Mouse (Mus musculus) limb, embryonic 13.5 days (tissue): Measurements from ENCODE around the gene Nudt1. TPM values are rescaled to one million over a fixed set of nuclear protein-coding genes. Genes with fewer than 3 reads are reported as not detected.

ENCODE experiments used
- ATAC-seq: fragments of 200-750 bp; cut with Nextera tagmentation; 2 replicates; pipeline ENCODE4 v1.8.0; 2017; ENCODE audit warnings: low read depth, moderate number of reproducible peaks, moderate TSS enrichment; ENCODE audit not compliant: low FRiP score
- H3K27ac ChIP-seq: fragments of 300-500 bp; sonication (generic); 2 replicates; pipeline ENCODE4 v1.5.1; 2015; ENCODE audit warnings: inconsistent platforms, mild to moderate bottlenecking, moderate library complexity
- H3K27me3 ChIP-seq: fragments of 300-500 bp; sonication (generic); 2 replicates; pipeline ENCODE4 v1.6.1; 2015; ENCODE audit warnings: mild to moderate bottlenecking, inconsistent platforms
- H3K36me3 ChIP-seq: fragments of 300-500 bp; sonication (generic); 2 replicates; pipeline ENCODE4 v1.6.1; 2015; ENCODE audit warnings: inconsistent platforms, mild to moderate bottlenecking, moderate library complexity
- H3K4me1 ChIP-seq: fragments of 300-500 bp; sonication (generic); 2 replicates; pipeline ENCODE4 v1.6.1; 2015; ENCODE audit warnings: inconsistent platforms
- H3K4me2 ChIP-seq: fragments of 300-500 bp; sonication (generic); replicated peaks from 2 replicates; pipeline ENCODE4 v1.6.1; 2015; ENCODE audit warnings: inconsistent platforms, mild to moderate bottlenecking, moderate library complexity
- H3K4me3 ChIP-seq: fragments of 300-500 bp; sonication (generic); 2 replicates; pipeline ENCODE4 v1.5.1; 2015; ENCODE audit warnings: moderate library complexity, mild to moderate bottlenecking, inconsistent platforms
- H3K9ac ChIP-seq: fragments of 300-500 bp; sonication (generic); 2 replicates; pipeline ENCODE4 v1.6.1; 2015; ENCODE audit warnings: mild to moderate bottlenecking, inconsistent platforms
- H3K9me3 ChIP-seq: fragments of 300-500 bp; sonication (generic); 2 replicates; pipeline ENCODE4 v1.6.1; 2016; ENCODE audit warnings: inconsistent platforms
- WGBS: fragments of 180-500 bp; shearing (Covaris S2); methylation state at CpG from one replicate; pipeline ENCODE4 v1.1.7; 2015; 5-methylcytosine and 5-hydroxymethylcytosine counted together
- polyA plus RNA-seq: library from polyadenylated mRNA; unstranded; fragments of >200 nt; fragmentation: Nextera tagmentation; extraction: Ambion mirVana; gene quantifications from 2 replicates; pipeline ENCODE4 v1.2.1, GENCODE M21; 2015

Gene Nudt1
- 45.8 and 46.6 TPM in 2 replicates for polyA plus RNA-seq

GRCm38 (mm10) chr5:140321042-140321755 is at the start of gene Nudt1, which contains the start of gene Mad1l1:
TSS of gene Nudt1 (plus strand) at chr5:140321656.
TSS of gene Mad1l1 (minus strand) at chr5:140321552.
- peak within 1 kb of the TSS; percentile 56 for H3K27ac ChIP-seq
- ATAC-seq, result peak; percentile 88
- H3K4me2 ChIP-seq, result peak within 1 kb of the TSS; percentile 76
- H3K4me1 ChIP-seq, result peaks cover 16% of the 10 kb centered on the region
- under 1% methylated on average over 56 of the region's 60 CpGs for WGBS
- peaks cover 15% of the 10 kb centered on the region for H3K36me3 ChIP-seq
- H3K9ac ChIP-seq, result peak within 1 kb of the TSS; percentile 98
- H3K4me3 ChIP-seq, result peak within 1 kb of the TSS; percentile 96
- no peaks in the 10 kb centered on the region; the same call in 1 of the 2 replicates for H3K9me3 ChIP-seq
- no peaks in the 10 kb centered on the region for H3K27me3 ChIP-seq

GRCm38 (mm10) chr5:140276779-140277178 is 44.7 kb upstream of the Nudt1 start:
- H3K4me2 ChIP-seq, result no peak overlapping the region
- no peaks in the 10 kb centered on the region for H3K27me3 ChIP-seq
- no peaks in the 10 kb centered on the region for H3K4me1 ChIP-seq
- H3K9me3 ChIP-seq, result no peaks in the 10 kb centered on the region
- no peak overlapping the region for H3K9ac ChIP-seq
- H3K27ac ChIP-seq, result no peak overlapping the region; the same call in 1 of the 2 replicates
- 79% methylated on average over 6 of the region's 6 CpGs for WGBS
- peaks cover 50% of the 10 kb centered on the region for H3K36me3 ChIP-seq
- H3K4me3 ChIP-seq, result no peak overlapping the region
- ATAC-seq, result no peak

GRCm38 (mm10) chr5:140280205-140280604 is 41.3 kb upstream of the Nudt1 start:
- Histone ChIP-seq H3K4me2 (no peak overlapping the region), H3K36me3 (peaks cover 69% of the 10 kb centered on the region), H3K4me3 (no peak overlapping the region), H3K9me3 (no peaks in the 10 kb centered on the region), H3K9ac (no peak overlapping the region), H3K27me3 (no peaks in the 10 kb centered on the region), H3K27ac (no peak overlapping the region), H3K4me1 (peaks cover 7% of the 10 kb centered on the region; the same call in 1 of the 2 replicates)
- ATAC-seq, result no peak
- 73% methylated on average over 9 of the region's 9 CpGs for WGBS

GRCm38 (mm10) chr5:140282376-140282775 is 39.1 kb upstream of the Nudt1 start:
- H3K9ac ChIP-seq, result no peak overlapping the region
- WGBS, result 66% methylated on average over 8 of the region's 8 CpGs
- H3K36me3 ChIP-seq, result peaks cover 62% of the 10 kb centered on the region
- H3K4me1 ChIP-seq, result peaks cover 9% of the 10 kb centered on the region; the same call in 1 of the 2 replicates
- no peaks in the 10 kb centered on the region for H3K27me3 ChIP-seq
- no peak overlapping the region for H3K4me3 ChIP-seq
- no peak overlapping the region for H3K4me2 ChIP-seq
- no peak for ATAC-seq
- no peak overlapping the region for H3K27ac ChIP-seq
- H3K9me3 ChIP-seq, result no peaks in the 10 kb centered on the region

GRCm38 (mm10) chr5:140282900-140283299 is 38.6 kb upstream of the Nudt1 start:
- ATAC-seq, result no peak
- WGBS, result 93% methylated on average over 3 of the region's 3 CpGs
- Histone ChIP-seq H3K36me3 (peaks cover 56% of the 10 kb centered on the region), H3K4me2 (no peak overlapping the region), H3K27me3 (no peaks in the 10 kb centered on the region), H3K4me1 (peaks cover 10% of the 10 kb centered on the region; the same call in 1 of the 2 replicates), H3K4me3 (no peak overlapping the region), H3K9ac (no peak overlapping the region), H3K9me3 (no peaks in the 10 kb centered on the region), H3K27ac (no peak overlapping the region)

- Histone ChIP-seq H3K4me2 (no peak overlapping the region), H3K36me3 (peaks cover 57% of the 10 kb centered on the region), H3K9me3 (no peaks in the 10 kb centered on the region), H3K4me1 (peaks cover 10% of the 10 kb centered on the region; the same call in 1 of the 2 replicates), H3K27me3 (no peaks in the 10 kb centered on the region), H3K9ac (no peak overlapping the region), H3K27ac (no peak overlapping the region), H3K4me3 (no peak overlapping the region)
- no peak for ATAC-seq
- WGBS, result 93% methylated on average over 2 of the region's 2 CpGs
Observed at GRCm38 (mm10) chr5:140284011-140284410, 37.4 kb upstream of the Nudt1 start.

- Histone ChIP-seq H3K36me3 (peaks cover 57% of the 10 kb centered on the region), H3K27ac (no peak overlapping the region), H3K4me2 (no peak overlapping the region), H3K9me3 (no peaks in the 10 kb centered on the region), H3K27me3 (no peaks in the 10 kb centered on the region), H3K4me3 (no peak overlapping the region), H3K4me1 (peaks cover 10% of the 10 kb centered on the region; the same call in 1 of the 2 replicates), H3K9ac (no peak overlapping the region)
- WGBS, result 84% methylated on average over 2 of the region's 2 CpGs
- no peak for ATAC-seq
Observed at GRCm38 (mm10) chr5:140284761-140285160, 36.7 kb upstream of the Nudt1 start.

- peaks cover 76% of the 10 kb centered on the region for H3K36me3 ChIP-seq
- no peak overlapping the region for H3K4me2 ChIP-seq
- H3K27me3 ChIP-seq, result no peaks in the 10 kb centered on the region
- H3K4me3 ChIP-seq, result no peak overlapping the region
- H3K9me3 ChIP-seq, result no peaks in the 10 kb centered on the region
- ATAC-seq, result no peak
- WGBS, result 79% methylated on average over 3 of the region's 3 CpGs
- no peak overlapping the region for H3K27ac ChIP-seq
- no peak overlapping the region for H3K9ac ChIP-seq
- 0 out of 2 replicates have a peak, but pooled peaks cover 3% of the 10 kb centered on the region for H3K4me1 ChIP-seq
Observed at GRCm38 (mm10) chr5:140288287-140288686, 33.2 kb upstream of the Nudt1 start.

GRCm38 (mm10) chr5:140289161-140289560 is 32.3 kb upstream of the Nudt1 start:
- Histone ChIP-seq H3K36me3 (peaks cover 76% of the 10 kb centered on the region), H3K4me3 (no peak overlapping the region), H3K4me2 (no peak overlapping the region), H3K4me1 (0 out of 2 replicates have a peak, but pooled peaks cover 3% of the 10 kb centered on the region), H3K9ac (no peak overlapping the region), H3K9me3 (no peaks in the 10 kb centered on the region), H3K27me3 (no peaks in the 10 kb centered on the region), H3K27ac (no peak overlapping the region)
- WGBS, result 93% methylated on average over 2 of the region's 2 CpGs
- ATAC-seq, result no peak

- Histone ChIP-seq H3K4me3 (no peak overlapping the region), H3K4me2 (no peak overlapping the region), H3K4me1 (0 out of 2 replicates have a peak, but pooled peaks cover 3% of the 10 kb centered on the region), H3K27me3 (no peaks in the 10 kb centered on the region), H3K36me3 (peaks cover 82% of the 10 kb centered on the region), H3K27ac (no peak overlapping the region), H3K9me3 (no peaks in the 10 kb centered on the region), H3K9ac (no peak overlapping the region)
- 0 out of 2 replicates have a peak, but pooled peaks have one; percentile 26 for ATAC-seq
- 78% methylated on average over 1 of the region's 1 CpGs for WGBS
Observed at GRCm38 (mm10) chr5:140292152-140292551, 29.3 kb upstream of the Nudt1 start.

- Histone ChIP-seq H3K9ac (no peak overlapping the region), H3K4me3 (no peak overlapping the region), H3K36me3 (peaks cover 82% of the 10 kb centered on the region), H3K4me1 (no peaks in the 10 kb centered on the region), H3K27ac (no peak overlapping the region), H3K4me2 (no peak overlapping the region), H3K9me3 (no peaks in the 10 kb centered on the region), H3K27me3 (no peaks in the 10 kb centered on the region)
- no peak for ATAC-seq
- 84% methylated on average over 4 of the region's 4 CpGs for WGBS
Observed at GRCm38 (mm10) chr5:140298291-140298690, 23.2 kb upstream of the Nudt1 start.

- 90% methylated on average over 8 of the region's 8 CpGs for WGBS
Observed at GRCm38 (mm10) chr5:140306016-140306415, 15.4 kb upstream of the Nudt1 start.

More at GRCm38 (mm10) chr5:140306016-140306415, 15.4 kb upstream of the Nudt1 start:
- no peak for ATAC-seq
- Histone ChIP-seq H3K4me2 (no peak overlapping the region), H3K9me3 (no peaks in the 10 kb centered on the region), H3K4me1 (no peaks in the 10 kb centered on the region), H3K27me3 (no peaks in the 10 kb centered on the region), H3K27ac (no peak overlapping the region), H3K36me3 (peaks cover 92% of the 10 kb centered on the region), H3K4me3 (no peak overlapping the region), H3K9ac (no peak overlapping the region)
